Mouse (Mus musculus): ENCODE data around the gene Gpr62.

Gpr62 gene

GRCm38 (mm10) chr9:106475663-106476001, 9.9 kb upstream of the Gpr62 start, which contains the start of gene Rrp9:
Rrp9 (plus strand) TSS chr9:106475963.
- no peak for DNase-seq (ENCODE audit: extremely low read depth, insufficient read length, low spot score)

DNA sequence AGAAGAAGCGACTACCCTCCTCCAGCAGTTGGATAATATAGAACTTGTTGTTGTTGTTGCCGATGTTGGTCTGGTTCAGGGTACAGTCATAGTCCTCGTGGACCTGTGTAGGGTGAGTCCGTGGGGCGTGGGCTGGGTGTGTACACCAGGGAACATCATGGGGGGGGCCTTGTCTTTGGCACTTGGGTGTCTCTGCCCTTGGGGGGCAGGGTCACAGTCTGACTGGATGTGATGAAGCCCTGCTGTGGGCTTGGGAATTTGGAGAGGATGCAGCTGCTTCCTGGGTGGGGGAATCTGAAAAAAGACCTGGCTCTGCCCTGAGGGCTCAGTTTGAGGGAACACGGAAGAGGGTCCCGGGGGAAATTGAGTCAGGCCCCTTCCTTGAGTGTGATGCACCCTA, 9.3 kb upstream of the Gpr62 start:
- DNase-seq (ENCODE audit: extremely low read depth, insufficient read length, low spot score) = peak; percentile 75

GRCm38 (mm10) chr9:106474456-106474855, 8.7 kb upstream of the Gpr62 start:
- peak; percentile 83 for DNase-seq (ENCODE audit: extremely low read depth, insufficient read length, low spot score)

- no peak for DNase-seq (ENCODE audit: extremely low read depth, insufficient read length, low spot score)
Observed at GRCm38 (mm10) chr9:106473753-106474105, 8.0 kb upstream of the Gpr62 start.

GRCm38 (mm10) chr9:106473081-106473752, 7.5 kb upstream of the Gpr62 start:
- no peak for DNase-seq (ENCODE audit: extremely low read depth, insufficient read length, low spot score)

DNA sequence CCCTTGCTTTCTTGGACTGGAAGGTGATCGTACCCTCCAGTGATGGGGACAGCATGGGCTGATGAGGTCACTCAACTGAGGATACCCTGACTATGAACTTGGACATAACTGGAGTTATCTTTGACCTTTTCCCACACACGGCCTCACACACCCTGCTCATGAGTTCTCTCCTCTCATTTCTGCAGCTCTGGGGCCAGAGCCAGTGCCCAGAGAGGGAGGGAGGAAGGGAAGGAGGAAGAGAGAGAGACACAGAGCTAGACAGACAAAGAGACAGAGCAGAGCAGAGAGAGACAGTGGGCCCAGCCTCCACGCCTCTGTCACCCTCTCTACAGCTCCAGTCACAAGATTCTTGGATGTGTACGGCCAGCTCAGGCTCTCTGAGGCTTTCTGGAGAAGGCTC, 6.6 kb upstream of the Gpr62 start:
- no peak for DNase-seq (ENCODE audit: extremely low read depth, insufficient read length, low spot score)

DNA sequence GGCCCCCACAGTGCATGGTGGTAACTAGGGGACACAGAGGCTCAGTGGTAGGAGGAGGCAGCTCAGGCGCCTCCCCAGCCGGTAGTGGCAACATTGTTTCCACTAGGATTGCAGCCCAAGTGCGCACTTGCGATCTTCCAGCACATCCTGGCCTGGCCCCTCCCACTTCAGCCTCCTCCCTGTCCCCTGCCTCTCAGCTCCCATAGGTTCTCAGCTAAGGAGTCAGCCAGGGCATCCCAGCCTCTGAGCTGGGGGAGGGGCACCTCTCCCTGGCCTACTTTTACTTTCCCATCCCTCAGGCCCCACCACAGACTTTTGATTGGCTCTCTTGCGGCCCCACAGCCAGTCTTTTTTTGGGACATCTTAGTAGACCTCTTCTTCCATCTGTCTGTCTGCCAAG, 6.2 kb upstream of the Gpr62 start:
- DNase-seq (ENCODE audit: extremely low read depth, insufficient read length, low spot score) = no peak

- DNase-seq (ENCODE audit: extremely low read depth, insufficient read length, low spot score) = no peak
Observed at GRCm38 (mm10) chr9:106470991-106471750, 5.4 kb upstream of the Gpr62 start.

GRCm38 (mm10) chr9:106469776-106470175, 4.0 kb upstream of the Gpr62 start:
- DNase-seq (ENCODE audit: extremely low read depth, insufficient read length, low spot score) = no peak

DNA sequence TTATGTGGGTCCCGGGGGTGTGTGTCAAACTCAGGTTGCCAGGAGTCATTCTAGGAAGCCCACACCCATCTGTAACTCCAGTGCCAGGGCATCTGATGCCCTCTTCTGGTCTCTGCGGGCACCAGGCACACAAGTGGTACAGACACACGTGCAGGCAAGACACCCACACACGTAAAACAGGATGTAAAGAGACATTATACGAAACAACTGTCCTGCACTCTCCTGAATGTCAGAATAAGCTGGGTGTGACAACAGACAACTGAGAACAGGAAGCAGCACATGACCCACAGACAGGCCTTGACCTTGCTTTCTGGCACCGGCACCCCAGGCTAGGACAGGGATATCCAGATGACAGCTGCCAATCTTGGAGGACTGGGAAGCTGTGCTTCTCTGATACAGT, 3.6 kb upstream of the Gpr62 start:
- no peak for DNase-seq (ENCODE audit: extremely low read depth, insufficient read length, low spot score)

DNA sequence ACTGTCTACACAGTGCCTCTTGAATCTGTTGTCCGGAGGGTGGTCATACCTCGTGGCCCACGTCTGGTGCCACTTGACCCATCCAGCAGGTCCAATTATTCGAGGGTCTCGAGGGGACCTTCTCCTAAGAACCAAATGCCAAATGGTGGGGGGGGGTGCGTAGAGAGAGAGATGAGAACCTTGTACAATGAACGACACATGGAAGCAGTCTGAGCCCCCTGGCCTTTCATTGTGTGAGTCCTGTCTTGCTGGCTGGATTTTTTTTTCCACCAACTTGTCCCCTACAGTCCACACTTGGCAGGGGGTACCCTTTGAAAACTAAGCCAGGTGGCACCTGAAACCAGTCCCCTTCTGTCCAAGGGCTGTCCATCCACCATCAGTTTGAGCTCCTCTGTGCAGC, 2.0 kb upstream of the Gpr62 start:
- DNase-seq (ENCODE audit: extremely low read depth, insufficient read length, low spot score) = no peak

GRCm38 (mm10) chr9:106466721-106467120, 983 bp upstream of the Gpr62 start:
- no peak for DNase-seq (ENCODE audit: extremely low read depth, insufficient read length, low spot score)

DNA sequence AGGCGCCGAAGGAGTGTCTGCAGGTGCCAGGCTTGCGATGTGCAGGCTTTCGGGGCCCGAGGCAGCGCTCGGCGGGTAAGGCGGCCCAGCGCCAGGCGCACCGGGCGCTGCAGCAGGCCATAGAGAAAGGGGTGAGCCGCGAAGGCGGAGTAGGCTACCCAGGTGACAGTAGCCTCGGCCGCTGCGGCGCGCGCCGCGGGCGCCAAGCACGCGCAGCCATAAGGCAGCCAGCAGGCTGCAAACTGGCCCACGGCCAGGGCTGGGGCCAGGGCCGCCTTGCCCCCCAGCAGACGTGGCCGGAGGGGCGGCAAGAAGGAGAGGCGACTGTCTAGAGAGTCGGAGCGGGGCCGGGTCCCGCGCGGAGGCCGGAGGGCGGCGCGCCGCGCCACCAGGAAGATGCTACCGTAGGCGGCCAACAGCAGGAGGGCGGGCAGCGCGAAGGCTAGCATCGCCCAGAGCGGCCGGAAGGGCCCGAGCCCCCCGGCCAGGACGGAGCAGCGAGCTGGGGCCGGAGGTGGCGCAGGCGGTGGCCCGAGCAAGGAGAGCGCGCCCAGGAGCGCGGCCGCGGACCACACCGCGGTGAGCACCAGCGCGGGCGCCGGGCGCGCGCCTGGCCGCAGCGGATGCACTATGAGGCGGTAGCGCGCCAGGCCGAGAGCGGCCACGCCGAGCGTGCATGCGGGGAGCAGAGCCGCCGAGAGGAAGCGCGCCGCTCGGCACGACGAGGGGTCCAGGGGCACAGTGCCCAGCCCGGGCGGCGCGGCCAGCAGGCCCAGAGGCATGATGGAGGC, 792 bp downstream of the Gpr62 start:
- no peak for DNase-seq (ENCODE audit: extremely low read depth, insufficient read length, low spot score)

DNA sequence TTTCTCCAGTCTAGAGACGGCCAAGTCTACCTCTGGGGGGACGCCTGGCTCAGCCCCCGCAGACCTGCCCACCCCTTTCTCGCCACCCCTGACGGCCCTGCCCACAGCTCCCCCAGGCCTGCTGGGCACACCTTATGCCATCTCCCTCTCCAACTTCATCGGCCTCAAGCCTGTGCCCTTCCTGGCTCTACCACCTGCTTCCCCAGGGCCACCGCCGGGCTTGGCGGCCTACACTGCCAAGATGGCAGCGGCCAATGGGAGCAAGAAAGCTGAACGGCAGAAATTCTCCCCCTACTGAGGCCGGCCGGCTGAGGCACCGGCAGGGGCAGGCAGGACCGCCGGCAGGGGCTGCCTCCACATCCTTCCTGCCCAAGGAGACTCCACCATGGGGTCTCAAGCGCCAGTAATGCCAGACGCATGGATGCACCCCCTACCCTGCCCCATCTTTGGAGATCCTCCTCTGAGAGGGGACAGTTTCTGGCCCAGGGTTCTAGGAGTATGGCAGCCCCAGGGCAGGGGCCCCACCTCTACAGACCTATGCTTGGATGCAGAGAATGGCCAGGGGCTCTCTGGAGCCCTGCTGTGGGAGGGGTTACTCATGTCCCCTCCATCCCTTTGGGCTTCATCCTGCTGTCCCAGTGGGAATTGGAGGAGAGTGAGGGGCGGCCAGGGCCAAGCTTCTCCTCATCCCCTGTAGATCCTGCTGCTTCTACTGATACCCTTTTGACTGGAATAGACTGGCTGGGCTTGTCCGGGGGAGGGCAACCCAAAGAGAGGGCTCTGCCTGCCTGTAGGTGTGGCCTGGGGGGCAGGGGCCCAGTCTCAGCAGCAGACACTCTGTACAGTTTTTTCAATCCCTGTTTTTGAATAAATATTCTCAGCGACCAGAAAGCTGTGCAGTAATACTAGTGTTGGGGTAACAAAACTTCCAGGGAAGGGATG, 2.3 kb downstream of the Gpr62 start:
- DNase-seq (ENCODE audit: extremely low read depth, insufficient read length, low spot score) = no peak

DNA sequence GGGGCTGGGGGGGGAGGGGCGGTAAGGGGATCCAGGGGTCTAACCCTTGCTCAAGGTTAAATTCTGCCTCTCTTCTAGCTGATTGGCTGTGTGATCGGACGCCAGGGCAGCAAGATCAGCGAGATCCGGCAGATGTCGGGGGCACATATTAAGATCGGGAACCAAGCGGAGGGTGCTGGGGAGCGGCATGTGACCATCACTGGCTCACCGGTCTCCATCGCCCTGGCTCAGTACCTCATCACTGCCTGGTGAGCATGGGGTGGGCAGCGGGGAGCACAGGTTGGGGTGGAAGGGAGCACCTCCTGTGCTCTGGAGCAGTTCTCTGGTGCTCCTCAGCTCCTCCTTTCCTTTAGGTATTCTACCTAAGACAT, 3.3 kb downstream of the Gpr62 start:
- no peak for DNase-seq (ENCODE audit: extremely low read depth, insufficient read length, low spot score)

- no peak for DNase-seq (ENCODE audit: extremely low read depth, insufficient read length, low spot score)
Observed at GRCm38 (mm10) chr9:106461641-106462429, 3.9 kb downstream of the Gpr62 start.

GRCm38 (mm10) chr9:106461026-106461415, 4.7 kb downstream of the Gpr62 start:
- DNase-seq (ENCODE audit: extremely low read depth, insufficient read length, low spot score) = no peak

DNA sequence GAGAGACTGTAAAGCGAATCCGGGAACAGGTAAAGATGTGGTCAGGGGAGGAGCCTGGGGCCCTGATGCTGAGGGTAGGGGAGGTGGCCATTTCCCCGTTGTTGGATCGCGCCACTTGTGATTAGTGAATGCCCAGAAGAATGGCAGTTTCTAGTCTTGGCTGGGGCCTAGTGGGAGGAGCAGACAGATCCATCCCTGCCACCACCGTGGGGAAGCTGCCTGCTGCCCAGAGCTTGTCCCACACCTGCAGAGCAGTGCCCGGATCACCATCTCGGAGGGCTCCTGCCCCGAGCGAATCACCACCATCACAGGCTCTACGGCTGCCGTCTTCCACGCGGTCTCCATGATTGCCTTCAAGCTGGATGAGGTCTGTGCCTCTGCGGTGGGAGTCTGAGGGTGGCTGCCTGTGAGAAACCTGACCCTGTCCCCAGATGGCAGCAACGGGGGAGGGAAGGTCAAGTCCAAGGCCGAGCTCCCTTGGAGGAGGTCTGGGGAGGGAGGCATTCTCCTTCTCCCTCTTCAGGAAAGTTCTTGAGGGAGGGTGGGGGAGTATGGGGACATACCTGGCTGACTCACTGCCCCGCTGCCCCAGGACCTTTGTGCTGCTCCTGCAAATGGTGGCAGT, 5.2 kb downstream of the Gpr62 start:
- no peak for DNase-seq (ENCODE audit: extremely low read depth, insufficient read length, low spot score)

GRCm38 (mm10) chr9:106459946-106460345, 5.8 kb downstream of the Gpr62 start:
- no peak for DNase-seq (ENCODE audit: extremely low read depth, insufficient read length, low spot score)

All from 3134 (cell line).